Mouse (Mus musculus) brain, embryonic 14.5 days (tissue): ENCODE measurements around the gene Chrna3.

ENCODE experiments used
- CTCF ChIP-seq: fragments of 200-500 bp; IDR thresholded peaks from 2 replicates; pipeline ENCODE4 v1.5.1; 2012; ENCODE audit warnings: inconsistent platforms, mild to moderate bottlenecking, moderate library complexity, borderline replicate concordance; ENCODE audit not compliant: insufficient read depth, insufficient read length; ENCODE audit errors: extremely low read depth
- POLR2A ChIP-seq: fragments of 200-500 bp; IDR thresholded peaks from 2 replicates; pipeline ENCODE4 v1.6.1; 2012; ENCODE audit warnings: mild to moderate bottlenecking, inconsistent platforms, borderline replicate concordance; ENCODE audit not compliant: poor library complexity, insufficient read depth, insufficient read length, severe bottlenecking; ENCODE audit errors: extremely low read depth

DNA sequence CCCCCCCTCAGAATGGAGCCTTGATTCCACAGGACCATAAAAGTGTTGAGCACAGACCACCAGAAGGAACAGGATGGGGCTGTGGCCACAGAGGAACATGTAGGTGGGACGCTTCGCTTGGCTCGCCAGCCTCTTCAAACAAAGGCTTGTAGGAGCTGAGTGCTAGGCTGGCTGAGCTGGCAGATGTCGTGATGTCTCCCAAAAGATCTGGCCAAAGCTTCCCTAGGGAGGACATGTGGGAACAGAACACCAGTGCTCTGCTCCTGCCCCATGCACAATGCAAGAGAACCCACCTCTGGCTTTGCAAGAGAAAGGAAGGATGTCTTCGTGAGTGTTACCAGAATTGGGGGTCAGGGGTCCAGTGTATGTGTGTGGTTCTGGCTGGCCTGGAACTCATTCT, 3.0 kb downstream of the Chrna3 start:
- no peak for TF ChIP-seq POLR2A
- no peak for TF ChIP-seq CTCF
